15 mouse cellular contexts compared by ENCODE assay signal in the genomic region with DNA sequence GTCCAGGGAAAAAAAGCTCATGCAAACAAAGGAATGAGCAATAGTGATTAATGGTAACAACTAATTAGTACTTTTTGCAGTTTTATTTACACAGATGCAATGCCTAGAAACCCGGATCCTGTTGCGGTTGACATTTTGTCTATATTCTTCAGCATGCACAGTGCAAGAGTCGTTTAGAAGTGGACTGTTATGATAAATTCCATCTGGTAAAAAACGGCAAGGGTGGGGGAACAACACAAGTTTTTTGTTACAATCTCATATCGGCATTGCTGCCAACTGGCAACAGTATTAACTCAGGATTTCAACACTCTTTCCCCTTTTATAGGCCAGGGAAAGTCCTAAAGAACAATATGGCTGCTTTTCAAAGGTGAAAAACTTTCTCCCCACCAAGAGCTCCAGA. TPM values are rescaled to one million over a fixed set of nuclear protein-coding genes. Genes with fewer than 3 reads are reported as not detected.
DNase-seq lines count a peak whose midpoint lies in the region; ATAC-seq lines count a peak whose summit lies in the region.
"Had no signal": no experiment of that assay in that cellular context is flagged by ENCODE, and none has a peak within 500 bp of the region (broad histone marks: within the 10 kb centered on the region; RNA-seq: fewer than 3 reads in every experiment).

No protein-coding gene starts in this region.

- 53% methylated on average over 5 of the region's 5 CpGs for WGBS in intestine, embryonic 16.5 days
- WGBS in intestine, embryonic 15.5 days: 48% methylated on average over 5 of the region's 5 CpGs
- WGBS in limb, embryonic 15.5 days: 40% methylated on average over 5 of the region's 5 CpGs
- WGBS in midbrain, embryonic 14.5 days: 95% methylated on average over 5 of the region's 5 CpGs

- H3K27me3 ChIP-seq in intestine, embryonic 16.5 days (replicated peaks; ENCODE audit: control insufficient read depth, insufficient read depth, low read length): no peaks in the 10 kb centered on the region
- no peaks in the 10 kb centered on the region for H3K27me3 ChIP-seq in intestine, embryonic 15.5 days (replicated peaks)
- H3K27me3 ChIP-seq in limb, embryonic 15.5 days: no peaks in the 10 kb centered on the region
- no peaks in the 10 kb centered on the region for H3K27me3 ChIP-seq in midbrain, embryonic 14.5 days (ENCODE audit: control insufficient read depth, insufficient read depth, low read length)
- H3K27me3 ChIP-seq: CH12.LX; liver, embryonic 13.5 days; midbrain, embryonic 15.5 days had no signal

- no peaks in the 10 kb centered on the region for H3K36me3 ChIP-seq in intestine, embryonic 16.5 days (ENCODE audit: control insufficient read depth, insufficient read depth, low read length)
- no peaks in the 10 kb centered on the region for H3K36me3 ChIP-seq in intestine, embryonic 15.5 days
- H3K36me3 ChIP-seq in limb, embryonic 15.5 days: no peaks in the 10 kb centered on the region
- H3K36me3 ChIP-seq in midbrain, embryonic 14.5 days (ENCODE audit: control insufficient read depth, insufficient read depth, low read length): no peaks in the 10 kb centered on the region
- H3K36me3 ChIP-seq: liver, embryonic 13.5 days; midbrain, embryonic 15.5 days had no signal

- H3K4me1 ChIP-seq in intestine, embryonic 16.5 days (ENCODE audit: control insufficient read depth, insufficient read depth, low read length): no peaks in the 10 kb centered on the region
- H3K4me1 ChIP-seq in intestine, embryonic 15.5 days (replicated peaks): no peaks in the 10 kb centered on the region; the same call in 1 of the 2 replicates
- H3K4me1 ChIP-seq in limb, embryonic 15.5 days: peaks cover 14% of the 10 kb centered on the region
- H3K4me1 ChIP-seq in midbrain, embryonic 14.5 days (ENCODE audit: control insufficient read depth, insufficient read depth, low read length): no peaks in the 10 kb centered on the region
- H3K4me1 ChIP-seq: liver, embryonic 13.5 days; midbrain, embryonic 15.5 days had no signal

- H3K4me3 ChIP-seq in intestine, embryonic 16.5 days (ENCODE audit: low read length): no peak overlapping the region
- no peak overlapping the region for H3K4me3 ChIP-seq in intestine, embryonic 15.5 days (replicated peaks)
- H3K4me3 ChIP-seq in limb, embryonic 15.5 days: no peak overlapping the region
- no peak overlapping the region for H3K4me3 ChIP-seq in midbrain, embryonic 14.5 days (replicated peaks; ENCODE audit: low read depth, low read length)
- H3K4me3 ChIP-seq: liver, embryonic 13.5 days; midbrain, embryonic 15.5 days had no signal

- H3K9me3 ChIP-seq in intestine, embryonic 16.5 days (ENCODE audit: control insufficient read depth, low read length): no peaks in the 10 kb centered on the region
- H3K9me3 ChIP-seq in intestine, embryonic 15.5 days: no peaks in the 10 kb centered on the region
- no peaks in the 10 kb centered on the region for H3K9me3 ChIP-seq in limb, embryonic 15.5 days
- H3K9me3 ChIP-seq in midbrain, embryonic 14.5 days (ENCODE audit: control insufficient read depth, low read length): no peaks in the 10 kb centered on the region
- H3K9me3 ChIP-seq: liver, embryonic 13.5 days; midbrain, embryonic 15.5 days had no signal

- DNase-seq in NIH3T3 (ENCODE audit: low read depth): peak; percentile 95
- peak; percentile 12 for DNase-seq in gastrocnemius, postnatal 10 days
- no peak for DNase-seq in cerebellum, postnatal 36 days
- no peak for DNase-seq in midbrain, embryonic 14.5 days
- DNase-seq: adrenal gland, adult 8-10 months; liver, embryonic 13.5 days had no signal

- no peak overlapping the region for H3K9ac ChIP-seq in intestine, embryonic 16.5 days (ENCODE audit: low read depth, low read length)
- H3K9ac ChIP-seq in intestine, embryonic 15.5 days: no peak overlapping the region
- no peak overlapping the region for H3K9ac ChIP-seq in limb, embryonic 15.5 days
- H3K9ac ChIP-seq in midbrain, embryonic 14.5 days (replicated peaks; ENCODE audit: low read length): no peak overlapping the region
- H3K9ac ChIP-seq: liver, embryonic 13.5 days; midbrain, embryonic 15.5 days had no signal

- H3K4me2 ChIP-seq in intestine, embryonic 16.5 days (ENCODE audit: low read depth, low read length): no peak overlapping the region
- H3K4me2 ChIP-seq in intestine, embryonic 15.5 days (replicated peaks): no peak overlapping the region
- no peak overlapping the region for H3K4me2 ChIP-seq in limb, embryonic 15.5 days
- no peak overlapping the region for H3K4me2 ChIP-seq in midbrain, embryonic 14.5 days (ENCODE audit: low read length)
- H3K4me2 ChIP-seq: liver, embryonic 13.5 days; midbrain, embryonic 15.5 days had no signal

- H3K27ac ChIP-seq in intestine, embryonic 16.5 days (ENCODE audit: low read length): peak overlapping the region; percentile 16; the same call in 1 of the 2 replicates
- H3K27ac ChIP-seq in intestine, embryonic 15.5 days: no peak overlapping the region; the same call in 1 of the 2 replicates
- peak overlapping the region; percentile 73 for H3K27ac ChIP-seq in limb, embryonic 15.5 days
- H3K27ac ChIP-seq in midbrain, embryonic 14.5 days (replicated peaks; ENCODE audit: low read depth, low read length): no peak overlapping the region
- H3K27ac ChIP-seq: liver, embryonic 13.5 days; midbrain, embryonic 15.5 days had no signal

- ATAC-seq in intestine, embryonic 16.5 days: peak; percentile 42; the same call in 1 of the 2 replicates
- no peak for ATAC-seq in intestine, embryonic 15.5 days
- ATAC-seq in limb, embryonic 15.5 days (ENCODE audit: insufficient number of reproducible peaks, low FRiP score, low TSS enrichment, low read depth): peak; percentile 58; the same call in 1 of the 2 replicates
- no peak for ATAC-seq in megakaryocyte progenitor cell, adult 5-6 weeks (replicated peaks; ENCODE audit: poor library complexity)
- no peak for ATAC-seq in midbrain, embryonic 14.5 days (ENCODE audit: low FRiP score, low TSS enrichment)
- ATAC-seq: hindbrain, embryonic 16.5 days; midbrain, embryonic 15.5 days had no signal

RNA-seq across cellular contexts. Expression of a gene that starts 19.5 kb away (rescaled TPM):
- polyA plus RNA-seq in intestine, embryonic 16.5 days (2015; fragmentation: Nextera tagmentation; extraction: Ambion mirVana): 0.13 and 0.20 TPM in 2 replicates
- polyA plus RNA-seq in intestine, embryonic 15.5 days (2015; fragmentation: Nextera tagmentation; extraction: Ambion mirVana): 0.20 and 0.25 TPM in 2 replicates
- 10 to 100 TPM; 64.0 to 76.7 TPM for total RNA-seq in gastrocnemius, postnatal 10 days (2021)
- polyA plus RNA-seq in limb, embryonic 15.5 days (2015; fragmentation: Nextera tagmentation; extraction: Ambion mirVana): 192 and 198 TPM in 2 replicates
- total RNA-seq in megakaryocyte progenitor cell, adult 5-6 weeks (2015): not detected in 2 replicates
- total RNA-seq in megakaryocyte progenitor cell, adult 5-6 weeks (2017): not detected in 2 replicates
- 0.09 TPM in 1 of 2 replicates, not detected in the other for polyA plus RNA-seq in midbrain, embryonic 14.5 days (2014; fragmentation: Nextera tagmentation; extraction: Ambion mirVana)
- total RNA-seq: adrenal gland, adult 8-10 months; CH12.LX; left cerebral cortex, adult 8-10 months had no signal
- polyA plus RNA-seq: hindbrain, embryonic 16.5 days; neural tube, embryonic 14.5 days had no signal

RNA-seq across cellular contexts. Expression of a gene that starts 22.2 kb away (rescaled TPM):
- 221 and 239 TPM in 2 replicates for polyA plus RNA-seq in intestine, embryonic 16.5 days (2015; fragmentation: Nextera tagmentation; extraction: Ambion mirVana)
- polyA plus RNA-seq in intestine, embryonic 15.5 days (2015; fragmentation: Nextera tagmentation; extraction: Ambion mirVana): 233 and 290 TPM in 2 replicates
- 10 to 100 TPM; 71.2 to 92.0 TPM for total RNA-seq in gastrocnemius, postnatal 10 days (2021)
- polyA plus RNA-seq in limb, embryonic 15.5 days (2015; fragmentation: Nextera tagmentation; extraction: Ambion mirVana): 666 and 680 TPM in 2 replicates
- 0.54 TPM in 1 of 2 replicates, not detected in the other for total RNA-seq in megakaryocyte progenitor cell, adult 5-6 weeks (2015)
- total RNA-seq in megakaryocyte progenitor cell, adult 5-6 weeks (2017): not detected in 2 replicates
- 0.08 and 28.8 TPM in 2 replicates for polyA plus RNA-seq in midbrain, embryonic 14.5 days (2014; fragmentation: Nextera tagmentation; extraction: Ambion mirVana)
- total RNA-seq: CH12.LX had no signal

RNA-seq across cellular contexts. Expression of a gene that starts 56.7 kb away (rescaled TPM):
- polyA plus RNA-seq in intestine, embryonic 16.5 days (2015; fragmentation: Nextera tagmentation; extraction: Ambion mirVana): 0.22 and 0.24 TPM in 2 replicates
- 0.35 and 0.48 TPM in 2 replicates for polyA plus RNA-seq in intestine, embryonic 15.5 days (2015; fragmentation: Nextera tagmentation; extraction: Ambion mirVana)
- under 1 TPM; 0.38 TPM for total RNA-seq in gastrocnemius, postnatal 10 days (2021)
- 53.5 and 55.8 TPM in 2 replicates for polyA plus RNA-seq in limb, embryonic 15.5 days (2015; fragmentation: Nextera tagmentation; extraction: Ambion mirVana)
- not detected in 2 replicates for total RNA-seq in megakaryocyte progenitor cell, adult 5-6 weeks (2015)
- total RNA-seq in megakaryocyte progenitor cell, adult 5-6 weeks (2017): not detected in 2 replicates
- polyA plus RNA-seq in midbrain, embryonic 14.5 days (2014; fragmentation: Nextera tagmentation; extraction: Ambion mirVana): 0.16 TPM in 1 of 2 replicates, not detected in the other
- total RNA-seq: CH12.LX had no signal
- polyA plus RNA-seq: liver, embryonic 13.5 days; neural tube, embryonic 14.5 days had no signal

Comparison
In these comparisons a context has a peak if more than half of its experiments do, and no peak if none do; other contexts are left out.
1. ATAC-seq: peak in intestine, embryonic 16.5 days (single experiment) and limb, embryonic 15.5 days (single experiment); none in intestine, embryonic 15.5 days (single experiment), megakaryocyte progenitor cell, adult 5-6 weeks (single experiment) and midbrain, embryonic 14.5 days (single experiment).
2. H3K27ac ChIP-seq: peak in intestine, embryonic 16.5 days (single experiment) and limb, embryonic 15.5 days (single experiment); none in intestine, embryonic 15.5 days (single experiment) and midbrain, embryonic 14.5 days (single experiment).
3. DNase-seq: peak in NIH3T3 (single experiment) and gastrocnemius, postnatal 10 days (single experiment); none in cerebellum, postnatal 36 days (0 of 2) and midbrain, embryonic 14.5 days (single experiment).
4. RNA of a gene that starts 19.5 kb away (polyA plus RNA-seq): 192 to 198 TPM in limb, embryonic 15.5 days; 0.20 to 0.25 TPM in intestine, embryonic 15.5 days, 0.13 to 0.20 TPM in intestine, embryonic 16.5 days and 0.09 TPM in midbrain, embryonic 14.5 days; every median in the first group is over 100 times any median in the second.
5. RNA of a gene that starts 56.7 kb away (polyA plus RNA-seq): 53.5 to 55.8 TPM in limb, embryonic 15.5 days; 0.35 to 0.48 TPM in intestine, embryonic 15.5 days, 0.22 to 0.24 TPM in intestine, embryonic 16.5 days and 0.16 TPM in midbrain, embryonic 14.5 days; every median in the first group is over 10 times any median in the second.